Mouse (Mus musculus) intestine, embryonic 14.5 days (tissue): ENCODE results near the gene Arhgap15. TPM values are rescaled to one million over a fixed set of nuclear protein-coding genes. Genes with fewer than 3 reads are reported as not detected.

ENCODE experiments used
- ATAC-seq: fragments of 200-750 bp; cut with Nextera tagmentation; replicated peaks from 2 replicates; pipeline ENCODE4 v1.8.0; 2017; ENCODE audit warnings: low read depth, moderate number of reproducible peaks, moderate TSS enrichment, moderate library complexity; ENCODE audit not compliant: low FRiP score, low TSS enrichment
- DNase-seq: peaks from one replicate; pipeline ENCODE4 v3.0.0-alpha.2; 2018; ENCODE audit warnings: low spot score
- H3K27ac ChIP-seq: fragments of 300-500 bp; sonication (generic); 2 replicates; pipeline ENCODE4 v1.5.1; 2014; ENCODE audit warnings: low read depth, mild to moderate bottlenecking, control low read depth
- H3K27me3 ChIP-seq: fragments of 300-500 bp; sonication (generic); replicated peaks from 2 replicates; pipeline ENCODE4 v1.6.1; 2014; ENCODE audit warnings: low read length, control low read depth; ENCODE audit not compliant: control insufficient read depth, insufficient read depth
- H3K36me3 ChIP-seq: fragments of 300-500 bp; sonication (generic); 2 replicates; pipeline ENCODE4 v1.6.1; 2014; ENCODE audit warnings: low read length, control low read depth; ENCODE audit not compliant: control insufficient read depth, insufficient read depth
- H3K4me1 ChIP-seq: fragments of 300-500 bp; sonication (generic); replicated peaks from 2 replicates; pipeline ENCODE4 v1.6.1; 2014; ENCODE audit warnings: low read length, control low read depth, mixed read lengths; ENCODE audit not compliant: control insufficient read depth, insufficient read depth
- H3K4me2 ChIP-seq: fragments of 300-500 bp; sonication (generic); 2 replicates; pipeline ENCODE4 v1.6.1; 2014; ENCODE audit warnings: low read length
- H3K4me3 ChIP-seq: fragments of 300-500 bp; sonication (generic); 2 replicates; pipeline ENCODE4 v1.5.1; 2014; ENCODE audit warnings: low read depth, low read length, control low read depth, mixed read lengths
- H3K9ac ChIP-seq: fragments of 300-500 bp; sonication (generic); 2 replicates; pipeline ENCODE4 v1.6.1; 2014; ENCODE audit warnings: mild to moderate bottlenecking, low read length
- H3K9me3 ChIP-seq: fragments of 300-500 bp; sonication (generic); 2 replicates; pipeline ENCODE4 v1.6.1; 2016; ENCODE audit warnings: low read length, control low read depth; ENCODE audit not compliant: control insufficient read depth
- WGBS: fragments of 180-500 bp; shearing (Covaris S2); extraction: QIAGEN DNeasy Blood & Tissue Kit; methylation state at CpG from one replicate; pipeline ENCODE4 v1.1.7; 2014; 5-methylcytosine and 5-hydroxymethylcytosine counted together
- polyA plus RNA-seq: library from polyadenylated mRNA; unstranded; fragments of >200 nt; fragmentation: Nextera tagmentation; extraction: Ambion mirVana; gene quantifications from 2 replicates; pipeline ENCODE4 v1.2.1, GENCODE M21; 2014

Arhgap15 gene
- polyA plus RNA-seq, 1 experiment from 2014 or later, result 1.5 TPM

DNA sequence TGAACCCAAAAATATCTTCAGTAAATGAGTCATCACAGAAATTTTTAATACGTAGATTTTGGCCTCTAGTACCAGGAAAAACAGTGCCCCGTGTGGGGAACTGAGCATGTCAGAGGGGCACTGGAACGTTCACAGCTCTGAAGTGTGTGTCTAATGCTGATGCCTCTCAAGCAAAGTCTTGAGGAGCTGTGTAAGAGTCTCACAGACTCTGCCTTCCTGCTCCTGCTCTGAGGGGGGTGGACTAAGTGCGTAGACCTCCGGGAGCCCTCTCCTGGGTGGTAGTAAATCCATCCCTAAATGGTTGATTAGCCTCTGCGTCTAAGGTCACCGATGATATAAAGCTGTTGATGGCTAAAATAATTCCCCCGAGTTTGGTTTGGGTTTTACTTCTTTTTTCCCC is 39.9 kb downstream of the Arhgap15 start:
- Histone ChIP-seq H3K4me3 (no peak overlapping the region), H3K27me3 (0 out of 2 replicates have a peak, but pooled peaks cover 3% of the 10 kb centered on the region), H3K4me1 (no peaks in the 10 kb centered on the region), H3K36me3 (no peaks in the 10 kb centered on the region), H3K9ac (no peak overlapping the region), H3K9me3 (no peaks in the 10 kb centered on the region), H3K4me2 (no peak overlapping the region), H3K27ac (no peak overlapping the region)
- no peak for DNase-seq
- WGBS, result 50% methylated on average over 8 of the region's 8 CpGs
- ATAC-seq, result no peak

DNA sequence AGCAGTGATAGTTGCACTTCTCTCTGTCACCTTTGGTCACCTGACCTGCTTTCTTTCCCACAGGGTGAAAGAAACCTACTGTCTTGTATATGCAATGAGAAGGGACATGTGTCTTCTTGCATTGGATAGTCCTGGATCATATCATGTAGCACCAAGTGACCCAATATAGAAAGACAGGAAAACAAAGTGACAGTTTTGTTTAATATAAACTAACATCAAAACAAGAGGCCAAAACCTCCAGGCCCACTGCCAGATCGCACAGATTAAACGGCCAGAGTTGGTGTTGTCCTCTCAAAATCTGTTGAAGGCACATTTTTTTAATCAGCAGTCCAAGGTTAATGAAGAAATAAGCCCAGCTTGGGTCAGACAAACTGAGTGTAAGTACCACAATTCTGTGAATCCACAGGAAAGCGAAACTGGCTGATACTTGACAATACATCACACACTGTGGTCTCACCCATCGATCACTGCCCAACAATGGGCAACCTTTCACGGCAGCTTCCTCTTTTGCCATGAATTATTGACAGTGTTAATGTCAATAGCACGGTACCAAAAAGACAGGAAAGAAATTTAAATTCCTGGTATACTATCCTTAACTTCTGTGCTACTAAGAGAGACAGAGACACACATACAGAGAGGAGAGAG is 41.5 kb downstream of the Arhgap15 start:
- WGBS, result 58% methylated on average over 6 of the region's 6 CpGs
- H3K4me1 ChIP-seq, result no peaks in the 10 kb centered on the region
- no peak overlapping the region for H3K4me3 ChIP-seq
- no peak overlapping the region for H3K9ac ChIP-seq
- H3K27me3 ChIP-seq, result 0 out of 2 replicates have a peak, but pooled peaks cover 3% of the 10 kb centered on the region
- ATAC-seq (no peak), DNase-seq (no peak)
- no peak overlapping the region for H3K27ac ChIP-seq
- no peaks in the 10 kb centered on the region for H3K9me3 ChIP-seq
- no peaks in the 10 kb centered on the region for H3K36me3 ChIP-seq
- no peak overlapping the region for H3K4me2 ChIP-seq

DNA sequence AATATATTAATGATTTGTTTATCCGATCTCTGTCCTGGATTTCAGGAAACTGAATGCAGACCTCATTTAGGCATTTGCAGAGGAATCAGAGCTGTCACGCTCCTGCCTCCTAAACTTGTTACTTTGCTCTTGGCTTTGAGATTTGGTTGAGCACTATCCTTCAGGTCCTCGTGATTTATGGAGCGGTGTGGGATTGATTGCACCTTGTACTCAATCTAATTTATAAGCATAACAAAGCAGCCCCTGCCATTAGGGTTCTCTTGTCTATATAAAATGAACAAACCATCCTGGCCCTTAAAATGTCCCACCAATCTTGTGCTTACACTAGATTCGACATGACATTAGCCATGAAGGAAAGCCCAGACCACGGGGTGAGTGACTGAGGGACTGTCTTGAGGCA is 43.0 kb downstream of the Arhgap15 start:
- no peaks in the 10 kb centered on the region for H3K36me3 ChIP-seq
- no peaks in the 10 kb centered on the region for H3K9me3 ChIP-seq
- H3K4me2 ChIP-seq, result no peak overlapping the region
- ATAC-seq, result no peak
- 55% methylated on average over 6 of the region's 6 CpGs for WGBS
- H3K27me3 ChIP-seq, result 0 out of 2 replicates have a peak, but pooled peaks cover 1% of the 10 kb centered on the region
- no peak overlapping the region for H3K9ac ChIP-seq
- no peaks in the 10 kb centered on the region for H3K4me1 ChIP-seq
- no peak overlapping the region for H3K4me3 ChIP-seq
- no peak overlapping the region for H3K27ac ChIP-seq
- no peak for DNase-seq

DNA sequence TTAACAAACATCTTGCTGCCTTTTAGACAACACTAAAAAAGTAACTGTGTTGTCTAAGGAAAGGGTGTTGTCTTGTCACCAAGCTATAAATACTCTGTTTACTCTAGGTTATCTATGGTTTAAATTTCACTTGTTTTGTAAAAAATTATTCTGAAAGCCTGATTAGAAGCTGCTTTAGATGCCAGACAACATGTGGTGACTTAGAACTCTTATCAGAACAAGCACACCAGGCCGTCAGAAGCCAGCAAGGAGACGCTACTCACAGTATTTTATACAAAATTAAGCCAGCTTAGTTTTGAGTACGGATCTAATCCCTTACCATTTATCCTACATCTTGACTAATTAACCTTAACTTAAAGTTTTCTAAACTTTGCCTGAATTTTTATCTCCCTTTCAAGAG is 44.5 kb downstream of the Arhgap15 start:
- WGBS, result 69% methylated on average over 3 of the region's 3 CpGs
- no peak for ATAC-seq
- H3K4me2 ChIP-seq, result no peak overlapping the region

DNA sequence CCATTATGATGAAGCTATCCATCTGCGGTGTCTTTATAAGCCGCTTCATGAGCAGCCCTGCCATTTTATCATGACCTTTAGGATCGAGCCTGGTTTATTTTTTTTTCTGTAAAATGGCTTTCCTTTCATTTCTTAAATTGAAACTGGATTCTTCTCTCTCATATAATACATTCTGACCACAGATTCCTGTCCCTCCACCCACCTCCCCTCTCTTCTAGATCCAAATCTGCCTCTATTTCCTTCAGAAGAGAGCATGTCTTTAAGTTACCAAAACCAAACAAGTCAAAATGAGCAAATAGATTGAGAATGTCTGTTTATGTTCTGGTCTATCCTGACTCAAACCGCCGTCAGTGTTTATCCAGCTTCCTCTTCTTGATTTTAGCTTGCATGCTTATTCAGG is 46.1 kb downstream of the Arhgap15 start:
- H3K36me3 ChIP-seq, result no peaks in the 10 kb centered on the region
- H3K27me3 ChIP-seq, result no peaks in the 10 kb centered on the region
- WGBS, result 67% methylated on average over 5 of the region's 5 CpGs
- DNase-seq (no peak), ATAC-seq (no peak)
- no peaks in the 10 kb centered on the region for H3K4me1 ChIP-seq
- no peak overlapping the region for H3K4me3 ChIP-seq
- no peak overlapping the region for H3K4me2 ChIP-seq
- no peaks in the 10 kb centered on the region for H3K9me3 ChIP-seq
- H3K27ac ChIP-seq, result no peak overlapping the region
- no peak overlapping the region for H3K9ac ChIP-seq

More for the DNA sequence above, 44.5 kb downstream of the Arhgap15 start:
- Histone ChIP-seq H3K27ac (no peak overlapping the region), H3K4me3 (no peak overlapping the region), H3K9me3 (no peaks in the 10 kb centered on the region), H3K36me3 (no peaks in the 10 kb centered on the region), H3K9ac (no peak overlapping the region), H3K4me1 (no peaks in the 10 kb centered on the region), H3K27me3 (no peaks in the 10 kb centered on the region)
- no peak for DNase-seq

DNA sequence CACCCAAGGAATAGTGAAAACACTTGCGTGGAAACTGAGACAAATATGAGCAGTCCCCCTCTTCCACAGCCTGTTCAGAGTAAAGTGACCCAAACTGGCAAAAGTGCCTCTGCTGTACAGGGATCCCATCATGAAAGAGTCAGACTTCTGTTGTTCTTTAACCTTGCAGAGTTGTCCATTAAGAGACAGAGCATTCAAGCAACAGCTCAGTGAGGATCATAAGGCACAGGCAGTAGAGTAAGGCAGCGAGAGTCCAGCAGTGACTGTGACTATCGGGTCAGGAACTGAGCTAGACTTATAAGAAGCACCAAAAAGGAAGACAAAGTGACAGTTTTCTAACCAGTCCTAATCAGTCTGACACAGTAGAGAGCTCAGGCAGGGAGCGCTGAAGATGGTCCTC is 47.8 kb downstream of the Arhgap15 start:
- Histone ChIP-seq H3K27me3 (no peaks in the 10 kb centered on the region), H3K4me1 (no peaks in the 10 kb centered on the region), H3K9ac (no peak overlapping the region), H3K36me3 (no peaks in the 10 kb centered on the region), H3K4me3 (no peak overlapping the region), H3K27ac (no peak overlapping the region), H3K9me3 (no peaks in the 10 kb centered on the region), H3K4me2 (no peak overlapping the region)
- ATAC-seq (no peak), DNase-seq (no peak)
- WGBS, result 89% methylated on average over 4 of the region's 4 CpGs

DNA sequence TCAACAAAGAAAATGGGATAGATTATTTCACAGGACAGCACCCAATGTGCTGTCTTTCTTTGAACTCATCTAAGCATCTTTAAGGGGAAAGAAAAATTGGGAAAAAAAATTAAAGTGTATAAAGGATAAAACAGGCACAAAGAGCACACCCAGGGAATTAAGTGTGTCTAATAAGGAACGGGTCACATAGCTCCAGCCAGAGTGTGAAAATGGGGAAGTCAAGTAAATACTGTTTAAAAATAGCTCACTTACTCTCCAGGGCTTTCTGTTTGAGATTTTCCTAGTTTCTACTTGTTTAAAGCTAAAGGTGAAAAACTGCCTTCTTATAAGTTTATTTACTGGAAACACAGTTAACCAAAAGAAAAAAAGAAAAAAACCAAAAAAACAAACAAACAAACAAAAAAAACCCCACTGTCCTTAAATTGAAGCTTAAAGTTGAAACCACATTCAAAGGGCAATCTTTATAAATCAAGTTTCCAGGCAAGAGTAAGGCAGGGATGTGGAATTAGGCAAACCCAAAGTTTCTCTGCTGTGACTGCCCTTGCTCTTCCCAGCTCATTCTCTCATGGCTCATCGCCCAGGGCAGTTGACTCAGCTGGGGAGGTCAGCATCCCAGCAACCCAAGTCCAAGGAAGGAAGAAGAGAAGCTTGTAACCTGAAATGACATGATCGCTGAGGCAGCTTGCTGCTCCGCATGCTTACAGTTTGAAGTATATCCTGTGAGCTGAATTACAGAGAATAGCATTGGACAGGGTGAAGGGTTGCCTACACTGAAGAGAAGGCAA is 57.5 kb downstream of the Arhgap15 start:
- Histone ChIP-seq H3K4me2 (no peak overlapping the region), H3K36me3 (no peaks in the 10 kb centered on the region), H3K4me3 (no peak overlapping the region), H3K9ac (no peak overlapping the region), H3K27ac (no peak overlapping the region), H3K27me3 (no peaks in the 10 kb centered on the region), H3K9me3 (no peaks in the 10 kb centered on the region), H3K4me1 (no peaks in the 10 kb centered on the region)
- no peak for ATAC-seq
- 77% methylated on average over 4 of the region's 4 CpGs for WGBS
- DNase-seq, result no peak

DNA sequence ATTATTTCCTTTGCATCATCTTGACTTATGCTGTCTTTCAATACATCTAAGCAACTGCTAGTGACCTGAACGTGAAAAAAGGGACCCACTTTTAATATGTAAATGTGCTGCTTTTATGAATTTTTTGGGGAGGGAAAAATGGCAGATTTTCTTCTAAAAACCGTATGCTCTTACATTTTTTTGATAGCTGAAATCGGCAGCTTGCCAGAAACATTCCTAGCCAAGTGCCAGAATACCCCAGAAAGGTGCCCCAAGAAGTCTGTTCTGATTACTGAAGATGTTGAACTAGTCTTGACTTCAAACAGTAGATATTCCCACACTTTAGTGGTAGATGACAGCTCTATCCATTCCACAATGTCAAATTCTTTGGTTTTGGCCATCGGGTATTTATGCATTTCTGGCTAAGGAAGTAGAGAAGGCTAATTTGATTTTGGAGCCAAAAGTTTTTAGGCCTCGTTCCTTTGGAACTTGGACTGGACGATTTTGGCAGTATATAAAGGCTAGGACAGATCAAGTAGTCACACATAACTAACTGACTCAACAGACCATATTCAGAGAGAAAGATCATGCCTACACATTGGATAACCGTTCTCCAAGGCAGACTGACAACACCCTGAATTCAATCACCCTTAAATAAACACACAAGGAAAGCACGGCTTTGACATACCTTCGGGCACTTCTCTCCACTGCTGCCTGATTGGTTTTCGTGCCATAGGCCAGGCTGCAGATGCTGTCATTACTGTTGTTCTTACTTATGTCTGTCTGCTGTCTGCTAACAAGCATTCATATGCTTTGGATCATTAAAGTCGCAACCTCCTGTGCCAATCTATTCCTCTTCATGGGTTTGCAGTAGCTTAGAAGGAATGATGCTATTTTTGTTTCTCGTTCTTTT is 67.5 kb downstream of the Arhgap15 start:
- Histone ChIP-seq H3K4me3 (no peak overlapping the region), H3K36me3 (no peaks in the 10 kb centered on the region), H3K4me2 (no peak overlapping the region), H3K27me3 (no peaks in the 10 kb centered on the region), H3K27ac (no peak overlapping the region), H3K9ac (no peak overlapping the region), H3K4me1 (no peaks in the 10 kb centered on the region), H3K9me3 (no peaks in the 10 kb centered on the region)
- WGBS, result 80% methylated on average over 12 of the region's 12 CpGs
- no peak for DNase-seq
- ATAC-seq, result no peak
